Mouse (Mus musculus) small intestine, adult 2 months (tissue): ENCODE data around the gene Eri3.

Experiments used
- CTCF ChIP-seq: fragments of 200-500 bp; IDR thresholded peaks from 2 replicates; pipeline ENCODE4 v1.5.1; 2012; ENCODE audit warnings: low read depth, mild to moderate bottlenecking, control low read depth, inconsistent platforms, low read length, moderate library complexity, mixed read lengths; ENCODE audit not compliant: insufficient replicate concordance, insufficient read length; ENCODE audit errors: extremely low read depth
- POLR2A ChIP-seq: fragments of 200-500 bp; IDR thresholded peaks from 2 replicates; pipeline ENCODE4 v1.6.1; 2012; ENCODE audit warnings: low read depth, mild to moderate bottlenecking, control low read depth, inconsistent platforms, low read length, moderate library complexity

DNA sequence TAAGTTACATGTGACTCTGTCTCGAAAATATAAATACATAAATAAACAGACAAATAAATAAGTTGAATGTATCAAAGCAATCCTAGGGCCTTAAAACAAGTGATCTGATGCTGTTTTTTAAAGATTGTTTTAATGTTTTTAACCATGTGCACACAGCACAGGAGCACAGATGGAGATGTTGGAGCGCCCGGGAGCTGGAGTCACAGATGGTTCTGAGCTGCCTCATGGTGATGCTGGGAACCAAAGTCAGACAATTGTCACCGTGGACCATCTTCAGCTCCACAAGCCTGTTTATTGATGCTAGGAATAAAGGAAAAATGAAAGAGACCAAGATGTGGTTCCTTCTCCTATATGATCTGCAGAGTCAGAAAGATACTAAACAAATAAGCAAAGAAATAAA lies 31.9 kb upstream of the Eri3 start:
- TF ChIP-seq POLR2A (no peak), CTCF (no peak)
